Mouse (Mus musculus) embryonic fibroblast, embryonic 13.5 days (primary cell): ENCODE results near the gene Lonp1.

Experiments
- CTCF ChIP-seq: IDR thresholded peaks from 2 replicates; pipeline ENCODE4 v1.5.1; 2011; ENCODE audit warnings: mild to moderate bottlenecking, control low read depth, low read length, moderate library complexity, borderline replicate concordance; ENCODE audit not compliant: insufficient read depth
- POLR2A ChIP-seq: IDR thresholded peaks from 2 replicates; pipeline ENCODE4 v1.6.1; 2011; ENCODE audit warnings: low read depth, mild to moderate bottlenecking, control low read depth, low read length, moderate library complexity

GRCm38 (mm10) chr17:56566918-56567317, 59.8 kb downstream of the Lonp1 start:
- no peak for TF ChIP-seq CTCF
- no peak for TF ChIP-seq POLR2A
